Mouse (Mus musculus) spleen, embryonic (tissue): ENCODE measurements around the gene Fas.

Source experiments
- CTCF ChIA-PET: fragments of 350-600 bp; sonication (Branson Sonifier 250); formaldehyde crosslinking; loops from one replicate; lab custom pipeline; 2022; lab: Charles Lee

The Fas gene

GRCm38 (mm10) chr19:34278078-34278477 is 12.4 kb upstream of the Fas start:
- CTCF ChIA-PET: no interaction called here

GRCm38 (mm10) chr19:34283614-34284013 is 6.9 kb upstream of the Fas start:
- CTCF ChIA-PET: no interaction called here

GRCm38 (mm10) chr19:34284383-34284782 is 6.1 kb upstream of the Fas start:
- CTCF ChIA-PET: no interaction called here

GRCm38 (mm10) chr19:34284826-34285225 is 5.6 kb upstream of the Fas start:
- CTCF ChIA-PET: no interaction called here

- CTCF ChIA-PET: interaction anchor here (0.7 kb wide), 1 partner anchor 19 kb away, joined by 6 read pairs; no protein-coding TSS in a partner anchor
Measured at GRCm38 (mm10) chr19:34287221-34287620, 3.2 kb upstream of the Fas start.

GRCm38 (mm10) chr19:34287656-34288415 is 2.6 kb upstream of the Fas start:
- CTCF ChIA-PET: interaction anchor here (0.6 to 0.7 kb wide), 4 partner anchors 20 to 109 kb away, joined by 3 to 6 read pairs (median 4); no protein-coding TSS in a partner anchor

GRCm38 (mm10) chr19:34288696-34289095 is 1.8 kb upstream of the Fas start:
- CTCF ChIA-PET: interaction anchor here (0.8 to 1.2 kb wide), 2 partner anchors 14 to 45 kb away, joined by 3 read pairs; no protein-coding TSS in a partner anchor

- CTCF ChIA-PET: no interaction called here
Measured at GRCm38 (mm10) chr19:34290872-34291341, 441 bp downstream of the Fas start.

GRCm38 (mm10) chr19:34291379-34291778 is 913 bp downstream of the Fas start:
- CTCF ChIA-PET: no interaction called here

- CTCF ChIA-PET: no interaction called here
Measured at GRCm38 (mm10) chr19:34291956-34292355, 1.5 kb downstream of the Fas start.

GRCm38 (mm10) chr19:34292701-34293100 is 2.2 kb downstream of the Fas start:
- CTCF ChIA-PET: no interaction called here

- CTCF ChIA-PET: no interaction called here
Measured at GRCm38 (mm10) chr19:34293376-34293947, 3.0 kb downstream of the Fas start.

GRCm38 (mm10) chr19:34295442-34295841 is 5.0 kb downstream of the Fas start:
- CTCF ChIA-PET: no interaction called here

GRCm38 (mm10) chr19:34298531-34298930 is 8.1 kb downstream of the Fas start:
- CTCF ChIA-PET: no interaction called here

GRCm38 (mm10) chr19:34299229-34299628 is 8.8 kb downstream of the Fas start:
- CTCF ChIA-PET: no interaction called here

GRCm38 (mm10) chr19:34300430-34300829 is 10.0 kb downstream of the Fas start:
- CTCF ChIA-PET: no interaction called here

GRCm38 (mm10) chr19:34304917-34305316 is 14.5 kb downstream of the Fas start:
- CTCF ChIA-PET: interaction anchor here (0.7 kb wide), 1 partner anchor 925 kb away, joined by 21 read pairs; no protein-coding TSS in a partner anchor

GRCm38 (mm10) chr19:34306794-34307193 is 16.3 kb downstream of the Fas start:
- CTCF ChIA-PET: no interaction called here

GRCm38 (mm10) chr19:34312151-34312728 is 21.8 kb downstream of the Fas start:
- CTCF ChIA-PET: no interaction called here

GRCm38 (mm10) chr19:34328051-34328450 is 37.6 kb downstream of the Fas start:
- CTCF ChIA-PET: no interaction called here

GRCm38 (mm10) chr19:34334300-34334699 is 43.8 kb downstream of the Fas start:
- CTCF ChIA-PET: interaction anchor here (0.6 to 0.7 kb wide), 4 partner anchors 194 to 616 kb away, joined by 4 to 13 read pairs (median 4); no protein-coding TSS in a partner anchor

- CTCF ChIA-PET: no interaction called here
Measured at GRCm38 (mm10) chr19:34344702-34345101, 54.2 kb downstream of the Fas start.
